Mouse (Mus musculus) C2C12 (cell line): Measurements from ENCODE around the gene Cyb5r1.

Experiments used
- CTCF ChIP-seq: IDR thresholded peaks from one replicate; pipeline ENCODE4 v1.5.1; 2011; ENCODE audit not compliant: control insufficient read depth, insufficient read depth, insufficient read length
- MAX ChIP-seq: IDR thresholded peaks from one replicate; pipeline ENCODE4 v1.6.1; 2011; ENCODE audit warnings: mild to moderate bottlenecking, control low read depth

GRCm38 (mm10) chr1:134435414-134435813, 30.1 kb downstream of the Cyb5r1 start:
- TF ChIP-seq CTCF (no peak), MAX (no peak)
